25 mouse cellular contexts compared by ENCODE assay signal in the genomic region with DNA sequence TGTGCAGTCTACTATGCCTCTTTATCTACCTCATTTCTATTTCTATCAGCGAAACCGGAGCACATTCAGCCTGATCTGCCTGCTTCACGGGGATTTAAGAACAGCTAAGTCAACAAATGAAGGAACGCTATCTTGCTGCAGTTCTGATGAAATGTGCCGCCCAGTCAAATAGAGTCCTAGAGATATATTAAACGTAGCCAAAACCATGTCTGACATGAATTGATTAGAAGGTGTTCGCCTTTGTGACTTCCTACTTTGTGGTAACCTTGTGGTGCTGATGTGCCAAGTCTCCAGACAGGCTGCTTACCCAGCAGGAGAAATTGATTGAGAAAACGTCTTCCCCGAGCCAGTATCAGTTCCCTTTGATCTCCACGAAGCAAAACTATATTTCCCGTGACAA.
DNase-seq lines count a peak whose midpoint lies in the region; ATAC-seq and TF ChIP-seq lines count a peak whose summit lies in the region.
"Had no signal": no experiment of that assay in that cellular context is flagged by ENCODE, and none has a peak within 500 bp of the region (broad histone marks: within the 10 kb centered on the region; RNA-seq: fewer than 3 reads in every experiment).

No protein-coding gene starts in this region.

- H3K4me2 ChIP-seq in midbrain, embryonic 14.5 days (ENCODE audit: low read length) = no peak overlapping the region
- no peak overlapping the region for H3K4me2 ChIP-seq in midbrain, embryonic 15.5 days
- H3K4me2 ChIP-seq: embryonic facial prominence, embryonic 15.5 days; forebrain, embryonic 15.5 days; heart, embryonic 11.5 days; heart, embryonic 15.5 days; hindbrain, embryonic 15.5 days had no signal

- no peak for TF ChIP-seq CTCF in brain, embryonic 14.5 days (IDR thresholded peaks at IDR 0.05; ENCODE audit: borderline replicate concordance, extremely low read depth, insufficient read depth, insufficient read length)

- no peak for ATAC-seq in midbrain, embryonic 14.5 days (ENCODE audit: low FRiP score, low TSS enrichment)
- no peak for ATAC-seq in midbrain, embryonic 15.5 days (replicated peaks)
- ATAC-seq in megakaryocyte, adult 5-6 weeks (ENCODE audit: poor library complexity, severe bottlenecking) = peak; percentile 44
- ATAC-seq: activated CD4-positive, CD25-positive, alpha-beta regulatory T cell, adult 4 months; forebrain, embryonic 15.5 days; intestine, embryonic 16.5 days; Patski had no signal

- no peak overlapping the region for H3K9ac ChIP-seq in midbrain, embryonic 14.5 days (replicated peaks; ENCODE audit: low read length)
- no peak overlapping the region for H3K9ac ChIP-seq in midbrain, embryonic 15.5 days
- H3K9ac ChIP-seq: embryonic facial prominence, embryonic 15.5 days; forebrain, embryonic 15.5 days; heart, embryonic 15.5 days; hindbrain, embryonic 15.5 days had no signal

- TF ChIP-seq POLR2A in brain, embryonic 14.5 days (IDR thresholded peaks at IDR 0.05; ENCODE audit: borderline replicate concordance, extremely low read depth, insufficient read depth, insufficient read length, poor library complexity, severe bottlenecking) = no peak

- no peaks in the 10 kb centered on the region for H3K36me3 ChIP-seq in midbrain, embryonic 14.5 days (ENCODE audit: control insufficient read depth, insufficient read depth, low read length)
- no peaks in the 10 kb centered on the region for H3K36me3 ChIP-seq in midbrain, embryonic 15.5 days (replicated peaks)
- H3K36me3 ChIP-seq: embryonic facial prominence, embryonic 15.5 days; forebrain, embryonic 10.5 days; forebrain, embryonic 15.5 days; heart, embryonic 15.5 days; hindbrain, embryonic 10.5 days; hindbrain, embryonic 15.5 days had no signal

- H3K27me3 ChIP-seq in midbrain, embryonic 14.5 days (ENCODE audit: control insufficient read depth, insufficient read depth, low read length) = no peaks in the 10 kb centered on the region
- no peaks in the 10 kb centered on the region for H3K27me3 ChIP-seq in midbrain, embryonic 15.5 days (replicated peaks)
- H3K27me3 ChIP-seq: embryonic facial prominence, embryonic 15.5 days; forebrain, embryonic 15.5 days; heart, embryonic 15.5 days; hindbrain, embryonic 15.5 days; Patski had no signal

- H3K27ac ChIP-seq in midbrain, embryonic 14.5 days (replicated peaks; ENCODE audit: low read depth, low read length) = no peak overlapping the region
- no peak overlapping the region for H3K27ac ChIP-seq in midbrain, embryonic 15.5 days
- H3K27ac ChIP-seq: embryonic facial prominence, embryonic 15.5 days; forebrain, embryonic 10.5 days; forebrain, embryonic 15.5 days; gastrocnemius, adult 2 months; heart, adult 2 months; heart, embryonic 15.5 days; hindbrain, embryonic 10.5 days; hindbrain, embryonic 15.5 days had no signal

- no peaks in the 10 kb centered on the region for H3K9me3 ChIP-seq in midbrain, embryonic 14.5 days (ENCODE audit: control insufficient read depth, low read length)
- H3K9me3 ChIP-seq in midbrain, embryonic 15.5 days = no peaks in the 10 kb centered on the region
- H3K9me3 ChIP-seq: embryonic facial prominence, embryonic 15.5 days; forebrain, embryonic 10.5 days; forebrain, embryonic 15.5 days; heart, embryonic 15.5 days; hindbrain, embryonic 10.5 days; hindbrain, embryonic 15.5 days had no signal

- no peak overlapping the region for H3K4me3 ChIP-seq in midbrain, embryonic 14.5 days (replicated peaks; ENCODE audit: low read depth, low read length)
- H3K4me3 ChIP-seq in midbrain, embryonic 15.5 days = no peak overlapping the region
- H3K4me3 ChIP-seq: embryonic facial prominence, embryonic 15.5 days; erythroblast, embryonic 14.5 days; forebrain, embryonic 10.5 days; forebrain, embryonic 15.5 days; gastrocnemius, adult 2 months; heart, adult 2 months; heart, embryonic 15.5 days; hindbrain, embryonic 10.5 days; hindbrain, embryonic 15.5 days had no signal

- no peaks in the 10 kb centered on the region for H3K4me1 ChIP-seq in midbrain, embryonic 14.5 days (ENCODE audit: control insufficient read depth, insufficient read depth, low read length)
- H3K4me1 ChIP-seq in midbrain, embryonic 15.5 days = no peaks in the 10 kb centered on the region
- H3K4me1 ChIP-seq: embryonic facial prominence, embryonic 15.5 days; forebrain, embryonic 10.5 days; forebrain, embryonic 15.5 days; heart, embryonic 15.5 days; hindbrain, embryonic 10.5 days; hindbrain, embryonic 15.5 days had no signal

- WGBS in midbrain, embryonic 14.5 days = 69% methylated on average over 11 of the region's 11 CpGs
- 64% methylated on average over 11 of the region's 11 CpGs for WGBS in midbrain, embryonic 15.5 days

- DNase-seq in midbrain, embryonic 14.5 days = peak; percentile 13
- peak; percentile 15 for DNase-seq in brain, embryonic 14.5 days (ENCODE audit: low read depth)
- DNase-seq in frontal cortex, postnatal 10 days (ENCODE audit: low spot score in 2 of 2) = no peak
- DNase-seq in adrenal gland, postnatal 36 days = no peak
- DNase-seq in gastrocnemius, adult 8-10 months (ENCODE audit: low spot score in 2 of 2) = no peak
- DNase-seq: adrenal gland, postnatal 14 days; cerebellum, adult 2 months; cerebellum, postnatal 10 days; embryo, embryonic 11 days; gastrocnemius, adult 2 months; heart, adult 2 months; heart, postnatal 14 days had no signal

Comparison
In these comparisons a context has a peak if more than half of its experiments do, and no peak if none do; other contexts are left out.
1. DNase-seq: peak in midbrain, embryonic 14.5 days (single experiment) and brain, embryonic 14.5 days (single experiment); none in frontal cortex, postnatal 10 days (0 of 2), adrenal gland, postnatal 36 days (0 of 2) and gastrocnemius, adult 8-10 months (0 of 2).